Mouse (Mus musculus) forebrain, embryonic 13.5 days (tissue): Measurements from ENCODE around the gene Uvssa. TPM values are rescaled to one million over a fixed set of nuclear protein-coding genes. Genes with fewer than 3 reads are reported as not detected.

Experiments
- ATAC-seq: fragments of 200-750 bp; cut with Nextera tagmentation; 2 replicates; pipeline ENCODE4 v1.8.0; 2017
- H3K27ac ChIP-seq: fragments of 300-500 bp; sonication (generic); 2 replicates; pipeline ENCODE4 v1.5.1; 2015; ENCODE audit warnings: inconsistent platforms, mild to moderate bottlenecking, moderate library complexity
- H3K27me3 ChIP-seq: fragments of 300-500 bp; sonication (generic); 2 replicates; pipeline ENCODE4 v1.6.1; 2015; ENCODE audit warnings: mild to moderate bottlenecking, inconsistent platforms
- H3K36me3 ChIP-seq: fragments of 300-500 bp; sonication (generic); 2 replicates; pipeline ENCODE4 v1.6.1; 2015; ENCODE audit warnings: mild to moderate bottlenecking, inconsistent platforms; ENCODE audit not compliant: poor library complexity, severe bottlenecking
- H3K4me1 ChIP-seq: fragments of 300-500 bp; sonication (generic); 2 replicates; pipeline ENCODE4 v1.6.1; 2015; ENCODE audit warnings: inconsistent platforms
- H3K4me2 ChIP-seq: fragments of 300-500 bp; sonication (generic); 2 replicates; pipeline ENCODE4 v1.6.1; 2015; ENCODE audit warnings: inconsistent platforms, mild to moderate bottlenecking, moderate library complexity
- H3K4me3 ChIP-seq: fragments of 300-500 bp; sonication (generic); 2 replicates; pipeline ENCODE4 v1.5.1; 2015; ENCODE audit warnings: mild to moderate bottlenecking, inconsistent platforms
- H3K9ac ChIP-seq: fragments of 300-500 bp; sonication (generic); 2 replicates; pipeline ENCODE4 v1.6.1; 2015; ENCODE audit warnings: mild to moderate bottlenecking, inconsistent platforms
- H3K9me3 ChIP-seq: fragments of 300-500 bp; sonication (generic); replicated peaks from 2 replicates; pipeline ENCODE4 v1.6.1; 2016; ENCODE audit warnings: inconsistent platforms
- WGBS: fragments of 180-500 bp; shearing (Covaris S2); methylation state at CpG from one replicate; pipeline ENCODE4 v1.1.7; 2015; 5-methylcytosine and 5-hydroxymethylcytosine counted together
- polyA plus RNA-seq: library from polyadenylated mRNA; unstranded; fragments of >200 nt; fragmentation: Nextera tagmentation; extraction: Ambion mirVana; gene quantifications from 2 replicates; pipeline ENCODE4 v1.2.1, GENCODE M21; 2015

Gene Uvssa
- polyA plus RNA-seq, 1 experiment from 2014 or later: 8.0 TPM

DNA sequence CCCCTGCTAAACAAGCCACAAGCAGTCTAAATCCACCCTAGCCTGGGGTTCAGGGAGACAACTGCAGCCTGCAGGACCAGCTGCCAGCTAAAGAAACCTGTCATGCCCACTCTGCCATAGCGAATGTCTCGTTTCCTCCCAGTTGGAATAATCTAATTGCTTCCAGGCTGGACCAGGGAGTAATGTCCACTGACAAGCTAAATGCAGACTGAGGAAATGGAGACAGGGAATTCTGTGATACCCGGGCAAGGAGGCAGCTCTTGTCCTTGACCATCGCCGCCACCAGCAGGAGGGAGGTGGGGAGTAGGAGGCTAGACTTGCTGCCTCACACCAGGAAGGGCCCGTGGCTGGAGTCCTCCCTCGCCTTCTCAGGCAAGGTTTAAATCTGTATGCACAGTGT lies 86.0 kb downstream of the Uvssa start:
- Histone ChIP-seq H3K4me2 (no peak overlapping the region), H3K27me3 (peaks cover 91% of the 10 kb centered on the region), H3K36me3 (no peaks in the 10 kb centered on the region), H3K4me1 (peaks cover 20% of the 10 kb centered on the region), H3K4me3 (no peak overlapping the region), H3K27ac (no peak overlapping the region), H3K9me3 (no peaks in the 10 kb centered on the region), H3K9ac (no peak overlapping the region)
- 65% methylated on average over 7 of the region's 7 CpGs for WGBS
- ATAC-seq: no peak

DNA sequence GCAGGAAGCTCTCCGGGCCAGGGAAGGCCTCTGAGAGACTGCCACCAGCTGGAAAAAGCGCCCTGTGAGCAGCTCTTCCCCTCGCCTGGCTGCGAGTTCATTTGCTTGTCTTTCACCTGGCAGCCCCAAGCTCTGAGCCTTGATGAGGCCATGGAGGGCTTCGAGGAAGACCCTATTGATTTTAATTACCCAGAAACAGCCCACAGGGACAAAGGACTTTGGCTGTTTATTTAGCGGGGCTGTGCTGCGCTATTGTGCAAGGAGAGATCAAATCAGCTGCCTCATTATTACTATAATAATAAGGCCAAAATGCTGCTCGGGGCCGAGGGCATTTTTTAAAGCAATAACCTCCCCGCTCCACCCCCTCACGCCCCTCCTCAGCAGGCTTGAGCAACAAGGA lies 87.1 kb downstream of the Uvssa start:
- Histone ChIP-seq H3K27ac (no peak overlapping the region), H3K4me1 (peaks cover 20% of the 10 kb centered on the region), H3K9me3 (no peaks in the 10 kb centered on the region), H3K9ac (peak overlapping the region; percentile 0; the same call in 1 of the 2 replicates), H3K4me2 (no peak overlapping the region), H3K27me3 (peaks cover 87% of the 10 kb centered on the region), H3K36me3 (no peaks in the 10 kb centered on the region), H3K4me3 (no peak overlapping the region)
- ATAC-seq: no peak
- 8% methylated on average over 11 of the region's 11 CpGs for WGBS

Other genes with a start within 250 kb of the Uvssa start
- gene Spon2, start 160.1 kb upstream of the Uvssa start, polyA plus RNA-seq: 1.1 and 1.9 TPM in 2 replicates
- gene Ctbp1, start 103.6 kb upstream of the Uvssa start, polyA plus RNA-seq: 488 and 509 TPM in 2 replicates
- gene Maea, start 43.0 kb upstream of the Uvssa start, polyA plus RNA-seq: 107 and 122 TPM in 2 replicates
- gene Nkx1-1, start 55.4 kb downstream of the Uvssa start, polyA plus RNA-seq: not detected in 2 replicates